ENCODE assay signal across 12 mouse cellular contexts in genomic region chr5:139892995-139893345, GRCm38 (mm10). TPM values are rescaled to one million over a fixed set of nuclear protein-coding genes. Genes with fewer than 3 reads are reported as not detected.
A peak's percentile ranks its signal among the peaks of the same experiment; 100 is the strongest.
DNase-seq lines count a peak whose midpoint lies in the region; ATAC-seq lines count a peak whose summit lies in the region.
"Had no signal": no experiment of that assay in that cellular context is flagged by ENCODE, and none has a peak within 500 bp of the region (broad histone marks: within the 10 kb centered on the region; RNA-seq: fewer than 3 reads in every experiment).

No protein-coding gene starts in this region.

- no peak for DNase-seq in hindbrain, embryonic 11.5 days (ENCODE audit: low spot score)
- DNase-seq in embryonic facial prominence, embryonic 10.5 days (ENCODE audit: low spot score), result peak; percentile 28
- DNase-seq in forebrain, embryonic 14.5 days (ENCODE audit: low spot score), result peak; percentile 44
- no peak for DNase-seq in natural killer cell, adult 2 months (ENCODE audit: low spot score in 2 of 2)
- DNase-seq in heart, postnatal 10 days, result no peak
- DNase-seq: liver, embryonic 13.5 days; right cerebral cortex, postnatal 25 days had no signal

- intact Hi-C loops in heart, postnatal 10 days (cut with DNase I), result no loop called here

- peak overlapping the region; percentile 76; the same call in 1 of the 2 replicates for H3K27ac ChIP-seq in hindbrain, embryonic 11.5 days (ENCODE audit: low read depth, low read length)
- no peak overlapping the region for H3K27ac ChIP-seq in hindbrain, embryonic 16.5 days (ENCODE audit: low read depth, low read length)
- peak overlapping the region; percentile 65 for H3K27ac ChIP-seq in embryonic facial prominence, embryonic 10.5 days (replicated peaks)
- peak overlapping the region; percentile 59; the same call in 1 of the 2 replicates for H3K27ac ChIP-seq in forebrain, embryonic 14.5 days (ENCODE audit: low read depth, low read length)
- H3K27ac ChIP-seq in midbrain, embryonic 13.5 days, result peak overlapping the region; percentile 73
- H3K27ac ChIP-seq: liver, embryonic 13.5 days; stomach, embryonic 15.5 days had no signal

- no peak overlapping the region for H3K9ac ChIP-seq in hindbrain, embryonic 11.5 days (ENCODE audit: low read depth, low read length)
- H3K9ac ChIP-seq in hindbrain, embryonic 16.5 days (ENCODE audit: low read depth, low read length), result no peak overlapping the region
- H3K9ac ChIP-seq in forebrain, embryonic 14.5 days (ENCODE audit: low read length), result no peak overlapping the region
- peak overlapping the region; percentile 21; the same call in 1 of the 2 replicates for H3K9ac ChIP-seq in midbrain, embryonic 13.5 days (replicated peaks)
- H3K9ac ChIP-seq: liver, embryonic 13.5 days; stomach, embryonic 15.5 days had no signal

- no peaks in the 10 kb centered on the region for H3K27me3 ChIP-seq in hindbrain, embryonic 11.5 days (ENCODE audit: control insufficient read depth, insufficient read depth, low read length)
- H3K27me3 ChIP-seq in hindbrain, embryonic 16.5 days (replicated peaks; ENCODE audit: control insufficient read depth, insufficient read depth, low read length), result 0 out of 2 replicates have a peak, but pooled peaks cover 3% of the 10 kb centered on the region
- H3K27me3 ChIP-seq in embryonic facial prominence, embryonic 10.5 days (replicated peaks; ENCODE audit: low read depth, poor library complexity, severe bottlenecking), result peaks cover 14% of the 10 kb centered on the region; the same call in 1 of the 2 replicates
- H3K27me3 ChIP-seq in forebrain, embryonic 14.5 days (replicated peaks; ENCODE audit: control insufficient read depth, insufficient read depth, low read length), result no peaks in the 10 kb centered on the region
- no peaks in the 10 kb centered on the region for H3K27me3 ChIP-seq in midbrain, embryonic 13.5 days
- H3K27me3 ChIP-seq: stomach, embryonic 15.5 days had no signal

- no peaks in the 10 kb centered on the region for H3K9me3 ChIP-seq in hindbrain, embryonic 11.5 days (ENCODE audit: control insufficient read depth, low read length)
- H3K9me3 ChIP-seq in hindbrain, embryonic 16.5 days (ENCODE audit: control insufficient read depth, low read length), result no peaks in the 10 kb centered on the region
- H3K9me3 ChIP-seq in embryonic facial prominence, embryonic 10.5 days, result no peaks in the 10 kb centered on the region
- H3K9me3 ChIP-seq in forebrain, embryonic 14.5 days (replicated peaks; ENCODE audit: control insufficient read depth, low read length), result no peaks in the 10 kb centered on the region
- no peaks in the 10 kb centered on the region for H3K9me3 ChIP-seq in midbrain, embryonic 13.5 days
- H3K9me3 ChIP-seq: liver, embryonic 13.5 days; stomach, embryonic 15.5 days had no signal

- no peak overlapping the region for H3K4me3 ChIP-seq in hindbrain, embryonic 11.5 days (ENCODE audit: low read depth, low read length)
- no peak overlapping the region for H3K4me3 ChIP-seq in hindbrain, embryonic 16.5 days (ENCODE audit: low read length)
- no peak overlapping the region for H3K4me3 ChIP-seq in embryonic facial prominence, embryonic 10.5 days
- no peak overlapping the region for H3K4me3 ChIP-seq in forebrain, embryonic 14.5 days (ENCODE audit: low read depth, low read length)
- H3K4me3 ChIP-seq in midbrain, embryonic 13.5 days (replicated peaks), result no peak overlapping the region
- H3K4me3 ChIP-seq: liver, embryonic 13.5 days; stomach, embryonic 15.5 days had no signal

- ATAC-seq in hindbrain, embryonic 11.5 days (ENCODE audit: low FRiP score), result peak; percentile 59
- no peak for ATAC-seq in hindbrain, embryonic 16.5 days
- peak; percentile 56 for ATAC-seq in forebrain, embryonic 14.5 days
- peak; percentile 54 for ATAC-seq in midbrain, embryonic 13.5 days

- peaks cover 3% of the 10 kb centered on the region for H3K4me1 ChIP-seq in hindbrain, embryonic 11.5 days (replicated peaks; ENCODE audit: control insufficient read depth, insufficient read depth, low read length)
- peaks cover 17% of the 10 kb centered on the region for H3K4me1 ChIP-seq in hindbrain, embryonic 16.5 days (ENCODE audit: control insufficient read depth, insufficient read depth, low read depth, low read length)
- peaks cover 59% of the 10 kb centered on the region for H3K4me1 ChIP-seq in embryonic facial prominence, embryonic 10.5 days
- peaks cover 29% of the 10 kb centered on the region for H3K4me1 ChIP-seq in forebrain, embryonic 14.5 days (ENCODE audit: control insufficient read depth, insufficient read depth, low read length)
- peaks cover 37% of the 10 kb centered on the region for H3K4me1 ChIP-seq in midbrain, embryonic 13.5 days (replicated peaks)
- H3K4me1 ChIP-seq: liver, embryonic 13.5 days had no signal

- H3K4me2 ChIP-seq in hindbrain, embryonic 11.5 days (replicated peaks; ENCODE audit: low read depth, low read length), result no peak overlapping the region
- H3K4me2 ChIP-seq in hindbrain, embryonic 16.5 days (ENCODE audit: low read length), result no peak overlapping the region
- no peak overlapping the region for H3K4me2 ChIP-seq in forebrain, embryonic 14.5 days (ENCODE audit: low read length)
- no peak overlapping the region for H3K4me2 ChIP-seq in midbrain, embryonic 13.5 days (replicated peaks)
- H3K4me2 ChIP-seq: liver, embryonic 13.5 days; stomach, embryonic 15.5 days had no signal

- no peaks in the 10 kb centered on the region for H3K36me3 ChIP-seq in hindbrain, embryonic 11.5 days (ENCODE audit: control insufficient read depth, insufficient read depth, low read length)
- H3K36me3 ChIP-seq in hindbrain, embryonic 16.5 days (ENCODE audit: control insufficient read depth, insufficient read depth, low read length), result no peaks in the 10 kb centered on the region
- no peaks in the 10 kb centered on the region for H3K36me3 ChIP-seq in embryonic facial prominence, embryonic 10.5 days (replicated peaks)
- no peaks in the 10 kb centered on the region for H3K36me3 ChIP-seq in forebrain, embryonic 14.5 days (ENCODE audit: control insufficient read depth, insufficient read depth, low read length)
- H3K36me3 ChIP-seq in midbrain, embryonic 13.5 days, result no peaks in the 10 kb centered on the region
- H3K36me3 ChIP-seq: liver, embryonic 13.5 days; stomach, embryonic 15.5 days had no signal

- 21% methylated on average over 7 of the region's 7 CpGs for WGBS in hindbrain, embryonic 11.5 days
- 23% methylated on average over 7 of the region's 7 CpGs for WGBS in hindbrain, embryonic 16.5 days
- 27% methylated on average over 7 of the region's 7 CpGs for WGBS in embryonic facial prominence, embryonic 10.5 days
- 21% methylated on average over 7 of the region's 7 CpGs for WGBS in forebrain, embryonic 14.5 days
- WGBS in midbrain, embryonic 13.5 days, result 20% methylated on average over 7 of the region's 7 CpGs

RNA-seq across cellular contexts. Expression of gene Elfn1, which starts 14.8 kb away (rescaled TPM):
- polyA plus RNA-seq in hindbrain, embryonic 11.5 days (2014; fragmentation: Nextera tagmentation; extraction: Ambion mirVana), result 1.3 and 1.5 TPM in 2 replicates
- 2.8 and 3.7 TPM in 2 replicates for polyA plus RNA-seq in hindbrain, embryonic 16.5 days (2015; fragmentation: Nextera tagmentation; extraction: Ambion mirVana)
- 0.12 and 0.40 TPM in 2 replicates for polyA plus RNA-seq in embryonic facial prominence, embryonic 10.5 days (2016; fragmentation: Nextera tagmentation; extraction: Ambion mirVana)
- polyA plus RNA-seq in forebrain, embryonic 14.5 days (2014; fragmentation: Nextera tagmentation; extraction: Ambion mirVana), result 1.7 and 2.5 TPM in 2 replicates
- polyA plus RNA-seq in midbrain, embryonic 13.5 days (2015; fragmentation: Nextera tagmentation; extraction: Ambion mirVana), result 0.80 and 1.1 TPM in 2 replicates
- total RNA-seq in heart, postnatal 10 days (2021), result under 1 TPM; 0.45 to 0.60 TPM
- total RNA-seq: monocyte, adult 5-6 weeks had no signal
- polyA plus RNA-seq: heart, embryonic 14.5 days had no signal

Comparison
In these comparisons a context has a peak if more than half of its experiments do, and no peak if none do; other contexts are left out.
1. DNase-seq: peak in embryonic facial prominence, embryonic 10.5 days (single experiment) and forebrain, embryonic 14.5 days (single experiment); none in hindbrain, embryonic 11.5 days (single experiment), natural killer cell, adult 2 months (0 of 2) and heart, postnatal 10 days (0 of 2).